Mouse (Mus musculus): ENCODE data around the gene Fank1. TPM values are rescaled to one million over a fixed set of nuclear protein-coding genes. Genes with fewer than 3 reads are reported as not detected.

Fank1 gene
- not detected for total RNA-seq (2023)

GRCm38 (mm10) chr7:133776626-133776996, at the start of gene Fank1:
Gene Fank1 (plus strand): TSS chr7:133776861.

GRCm38 (mm10) chr7:133782717-133783435, 6.2 kb downstream of the Fank1 start, which contains the start of gene Dhx32:
Gene Dhx32 (minus strand): TSS chr7:133782726.

Other genes with a start within 250 kb of the Fank1 start
- not detected for gene Tex36, start 174.7 kb upstream of the Fank1 start, total RNA-seq (2023)
- 10 to 100 TPM; 13.7 to 16.3 TPM for gene Edrf1, start 139.3 kb upstream of the Fank1 start, total RNA-seq (2023)
- gene Mmp21, start 96.8 kb upstream of the Fank1 start, total RNA-seq (2023) = not detected
- 10 to 100 TPM; 18.6 to 20.6 TPM for gene Bccip, start 67.5 kb upstream of the Fank1 start, total RNA-seq (2023)
- gene Uros, start 66.8 kb upstream of the Fank1 start, total RNA-seq (2023) = 10 to 100 TPM in 1 of 2 experiments, 1 to 10 TPM in 1; 7.6 to 10.6 TPM
- gene Dhx32, start 5.9 kb downstream of the Fank1 start, total RNA-seq (2023) = 1 to 10 TPM; 5.3 to 5.8 TPM